Mouse (Mus musculus): ENCODE results near the gene Khsrp. TPM values are rescaled to one million over a fixed set of nuclear protein-coding genes. Genes with fewer than 3 reads are reported as not detected.

Gene Khsrp
- polyA plus RNA-seq, 1 experiment from 2014 or later: 41.7 TPM

DNA sequence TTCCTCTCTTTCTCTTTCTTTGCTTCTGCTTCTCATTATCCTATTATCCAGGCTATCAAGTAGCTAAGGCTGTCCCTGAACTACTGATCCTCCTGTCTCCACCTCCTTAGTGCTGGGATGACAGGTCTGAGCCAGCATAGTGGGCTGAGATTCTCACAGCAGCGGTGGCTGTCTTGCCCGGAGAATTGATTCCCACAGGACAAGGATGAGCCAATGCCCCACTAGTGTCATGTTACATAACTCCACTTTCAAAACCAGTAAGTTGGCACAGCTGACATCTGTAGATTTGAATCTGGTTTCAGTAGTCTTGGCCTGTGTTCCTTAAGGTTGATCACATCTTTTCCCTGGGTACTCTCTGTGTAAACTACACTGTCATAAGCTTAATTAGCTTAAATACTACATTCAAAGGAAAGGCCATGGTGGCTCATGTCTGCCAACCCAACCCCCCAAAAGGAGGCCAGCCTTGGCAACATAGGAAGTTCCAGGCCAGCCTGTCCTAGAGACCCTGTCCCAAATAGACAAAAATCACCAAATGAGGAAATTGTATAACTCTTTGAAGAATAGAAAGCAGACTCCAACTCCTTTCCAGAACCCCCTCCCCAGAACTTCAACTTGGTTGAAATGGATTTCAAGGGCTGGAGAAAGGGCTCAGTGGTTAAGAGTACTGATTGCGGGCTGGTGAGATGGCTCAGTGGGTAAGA is 45.1 kb downstream of the Khsrp start:
- DNase-seq: no peak
- no peaks in the 10 kb centered on the region for H3K27me3 ChIP-seq (ENCODE audit: control insufficient read depth, insufficient read depth, low read length)
- H3K27ac ChIP-seq (replicated peaks; ENCODE audit: low read depth, low read length): no peak overlapping the region
- no peaks in the 10 kb centered on the region for H3K36me3 ChIP-seq (ENCODE audit: control insufficient read depth, insufficient read depth, low read length)
- H3K4me3 ChIP-seq (replicated peaks; ENCODE audit: low read depth, low read length): no peak overlapping the region
- no peak overlapping the region for H3K9ac ChIP-seq (replicated peaks; ENCODE audit: low read length)
- WGBS: 87% methylated on average over 3 of the region's 3 CpGs
- no peaks in the 10 kb centered on the region for H3K9me3 ChIP-seq (ENCODE audit: control insufficient read depth, low read length)
- no peak overlapping the region for H3K4me2 ChIP-seq (ENCODE audit: low read length)
- H3K4me1 ChIP-seq (ENCODE audit: control insufficient read depth, insufficient read depth, low read length): peaks cover 6% of the 10 kb centered on the region
- no peak for ATAC-seq (ENCODE audit: low FRiP score, low TSS enrichment)

- DNase-seq (no peak), ATAC-seq (ENCODE audit: low FRiP score, low TSS enrichment) (no peak)
- 81% methylated on average over 3 of the region's 3 CpGs for WGBS
Measured at GRCm38 (mm10) chr17:56985656-56986055, 45.7 kb downstream of the Khsrp start.

GRCm38 (mm10) chr17:56984886-56985285 is 46.4 kb downstream of the Khsrp start:
- H3K4me2 ChIP-seq (ENCODE audit: low read length): no peak overlapping the region
- H3K4me3 ChIP-seq (replicated peaks; ENCODE audit: low read depth, low read length): no peak overlapping the region
- H3K36me3 ChIP-seq (ENCODE audit: control insufficient read depth, insufficient read depth, low read length): no peaks in the 10 kb centered on the region
- H3K27me3 ChIP-seq (ENCODE audit: control insufficient read depth, insufficient read depth, low read length): no peaks in the 10 kb centered on the region
- no peak overlapping the region for H3K9ac ChIP-seq (replicated peaks; ENCODE audit: low read length)
- H3K9me3 ChIP-seq (ENCODE audit: control insufficient read depth, low read length): no peaks in the 10 kb centered on the region
- WGBS: 81% methylated on average over 9 of the region's 9 CpGs
- ATAC-seq (ENCODE audit: low FRiP score, low TSS enrichment) (no peak), DNase-seq (no peak)
- H3K4me1 ChIP-seq (ENCODE audit: control insufficient read depth, insufficient read depth, low read length): no peaks in the 10 kb centered on the region
- no peak overlapping the region for H3K27ac ChIP-seq (replicated peaks; ENCODE audit: low read depth, low read length)

More at GRCm38 (mm10) chr17:56985656-56986055, 45.7 kb downstream of the Khsrp start:
- Histone ChIP-seq H3K4me2 (ENCODE audit: low read length) (no peak overlapping the region), H3K27me3 (ENCODE audit: control insufficient read depth, insufficient read depth, low read length) (no peaks in the 10 kb centered on the region), H3K4me3 (replicated peaks; ENCODE audit: low read depth, low read length) (no peak overlapping the region), H3K9me3 (ENCODE audit: control insufficient read depth, low read length) (no peaks in the 10 kb centered on the region), H3K9ac (replicated peaks; ENCODE audit: low read length) (no peak overlapping the region), H3K4me1 (ENCODE audit: control insufficient read depth, insufficient read depth, low read length) (peaks cover under 1% of the 10 kb centered on the region; the same call in 1 of the 2 replicates), H3K27ac (replicated peaks; ENCODE audit: low read depth, low read length) (no peak overlapping the region), H3K36me3 (ENCODE audit: control insufficient read depth, insufficient read depth, low read length) (no peaks in the 10 kb centered on the region)

GRCm38 (mm10) chr17:56982013-56982412 is 49.3 kb downstream of the Khsrp start, which contains the start of gene Acer1:
Acer1 (minus strand) TSS chr17:56982126.
- no peak for DNase-seq
- Histone ChIP-seq H3K4me2 (ENCODE audit: low read length) (no peak within 1 kb of the TSS), H3K36me3 (ENCODE audit: control insufficient read depth, insufficient read depth, low read length) (no peaks in the 10 kb centered on the region), H3K9ac (replicated peaks; ENCODE audit: low read length) (no peak within 1 kb of the TSS), H3K27me3 (ENCODE audit: control insufficient read depth, insufficient read depth, low read length) (no peaks in the 10 kb centered on the region), H3K9me3 (ENCODE audit: control insufficient read depth, low read length) (no peaks in the 10 kb centered on the region), H3K27ac (replicated peaks; ENCODE audit: low read depth, low read length) (no peak within 1 kb of the TSS), H3K4me3 (replicated peaks; ENCODE audit: low read depth, low read length) (no peak within 1 kb of the TSS), H3K4me1 (ENCODE audit: control insufficient read depth, insufficient read depth, low read length) (no peaks in the 10 kb centered on the region)
- ATAC-seq (ENCODE audit: low FRiP score, low TSS enrichment): no peak
- 77% methylated on average over 5 of the region's 5 CpGs for whole genome bisulfite sequencing

GRCm38 (mm10) chr17:56981049-56981448 is 50.3 kb downstream of the Khsrp start:
- no peak overlapping the region for H3K27ac ChIP-seq (replicated peaks; ENCODE audit: low read depth, low read length)
- DNase-seq (no peak), ATAC-seq (ENCODE audit: low FRiP score, low TSS enrichment) (no peak)
- H3K4me1 ChIP-seq (ENCODE audit: control insufficient read depth, insufficient read depth, low read length): no peaks in the 10 kb centered on the region
- H3K9me3 ChIP-seq (ENCODE audit: control insufficient read depth, low read length): no peaks in the 10 kb centered on the region
- H3K4me2 ChIP-seq (ENCODE audit: low read length): no peak overlapping the region
- H3K9ac ChIP-seq (replicated peaks; ENCODE audit: low read length): no peak overlapping the region
- no peaks in the 10 kb centered on the region for H3K27me3 ChIP-seq (ENCODE audit: control insufficient read depth, insufficient read depth, low read length)
- no peak overlapping the region for H3K4me3 ChIP-seq (replicated peaks; ENCODE audit: low read depth, low read length)
- H3K36me3 ChIP-seq (ENCODE audit: control insufficient read depth, insufficient read depth, low read length): no peaks in the 10 kb centered on the region
- WGBS: 82% methylated on average over 7 of the region's 7 CpGs

DNA sequence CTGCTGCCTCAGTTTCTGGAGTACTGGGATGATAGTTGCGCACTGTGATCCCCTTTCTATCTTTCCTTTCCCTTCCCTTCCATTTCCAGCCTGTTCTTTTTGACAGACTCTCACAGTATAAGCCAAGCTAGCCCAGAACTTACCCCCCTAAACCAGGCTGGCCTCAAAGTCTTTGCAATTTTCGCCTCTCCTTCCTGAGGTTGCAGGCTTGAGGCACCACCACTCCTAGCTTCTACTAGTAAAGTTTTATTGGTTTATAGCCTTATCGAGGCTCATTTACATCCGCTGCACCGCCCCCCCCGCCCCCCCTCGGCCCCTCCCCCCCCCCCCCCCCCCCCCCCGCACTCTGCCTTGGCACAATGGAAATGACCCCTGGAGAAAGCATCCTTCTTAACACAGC is 51.8 kb downstream of the Khsrp start:
- Histone ChIP-seq H3K4me1 (ENCODE audit: control insufficient read depth, insufficient read depth, low read length) (no peaks in the 10 kb centered on the region), H3K9me3 (ENCODE audit: control insufficient read depth, low read length) (no peaks in the 10 kb centered on the region), H3K27ac (replicated peaks; ENCODE audit: low read depth, low read length) (no peak overlapping the region), H3K27me3 (ENCODE audit: control insufficient read depth, insufficient read depth, low read length) (no peaks in the 10 kb centered on the region), H3K4me2 (ENCODE audit: low read length) (no peak overlapping the region), H3K4me3 (replicated peaks; ENCODE audit: low read depth, low read length) (no peak overlapping the region), H3K9ac (replicated peaks; ENCODE audit: low read length) (no peak overlapping the region), H3K36me3 (ENCODE audit: control insufficient read depth, insufficient read depth, low read length) (no peaks in the 10 kb centered on the region)
- 38% methylated on average over 7 of the region's 8 CpGs for WGBS
- no peak for DNase-seq
- no peak for ATAC-seq (ENCODE audit: low FRiP score, low TSS enrichment)

GRCm38 (mm10) chr17:56976531-56977390 is 54.6 kb downstream of the Khsrp start:
- WGBS: 80% methylated on average over 8 of the region's 8 CpGs

GRCm38 (mm10) chr17:56975391-56975790 is 55.9 kb downstream of the Khsrp start:
- 77% methylated on average over 3 of the region's 3 CpGs for WGBS
- H3K9ac ChIP-seq (replicated peaks; ENCODE audit: low read length): no peak overlapping the region
- H3K4me1 ChIP-seq (ENCODE audit: control insufficient read depth, insufficient read depth, low read length): no peaks in the 10 kb centered on the region
- H3K36me3 ChIP-seq (ENCODE audit: control insufficient read depth, insufficient read depth, low read length): no peaks in the 10 kb centered on the region
- DNase-seq: no peak
- H3K27ac ChIP-seq (replicated peaks; ENCODE audit: low read depth, low read length): no peak overlapping the region
- H3K27me3 ChIP-seq (ENCODE audit: control insufficient read depth, insufficient read depth, low read length): no peaks in the 10 kb centered on the region
- H3K9me3 ChIP-seq (ENCODE audit: control insufficient read depth, low read length): no peaks in the 10 kb centered on the region
- H3K4me3 ChIP-seq (replicated peaks; ENCODE audit: low read depth, low read length): no peak overlapping the region
- H3K4me2 ChIP-seq (ENCODE audit: low read length): no peak overlapping the region
- ATAC-seq (ENCODE audit: low FRiP score, low TSS enrichment): no peak

More at GRCm38 (mm10) chr17:56976531-56977390, 54.6 kb downstream of the Khsrp start:
- no peaks in the 10 kb centered on the region for H3K27me3 ChIP-seq (ENCODE audit: control insufficient read depth, insufficient read depth, low read length)
- no peak overlapping the region for H3K4me2 ChIP-seq (ENCODE audit: low read length)
- DNase-seq (no peak), ATAC-seq (ENCODE audit: low FRiP score, low TSS enrichment) (no peak)
- no peak overlapping the region for H3K27ac ChIP-seq (replicated peaks; ENCODE audit: low read depth, low read length)
- no peaks in the 10 kb centered on the region for H3K4me1 ChIP-seq (ENCODE audit: control insufficient read depth, insufficient read depth, low read length)
- no peak overlapping the region for H3K4me3 ChIP-seq (replicated peaks; ENCODE audit: low read depth, low read length)
- H3K9me3 ChIP-seq (ENCODE audit: control insufficient read depth, low read length): no peaks in the 10 kb centered on the region
- no peak overlapping the region for H3K9ac ChIP-seq (replicated peaks; ENCODE audit: low read length)
- H3K36me3 ChIP-seq (ENCODE audit: control insufficient read depth, insufficient read depth, low read length): no peaks in the 10 kb centered on the region

Data from midbrain, embryonic 14.5 days (tissue).